Mouse (Mus musculus): Measurements from ENCODE around the gene Prelid1. TPM values are rescaled to one million over a fixed set of nuclear protein-coding genes. Genes with fewer than 3 reads are reported as not detected.

Gene Prelid1
- 427 and 446 TPM in 2 replicates for polyA plus RNA-seq (2015; fragmentation: Nextera tagmentation; extraction: Ambion mirVana)

GRCm38 (mm10) chr13:55319931-55320533 lies at the start of gene Prelid1:
Gene Prelid1 (plus strand): TSS chr13:55320500.
- Histone ChIP-seq H3K9me3 (no peaks in the 10 kb centered on the region), H3K9ac (peak within 1 kb of the TSS; percentile 98), H3K27me3 (no peaks in the 10 kb centered on the region), H3K4me2 (peak within 1 kb of the TSS; percentile 69), H3K4me3 (peak within 1 kb of the TSS; percentile 90), H3K4me1 (peaks cover 33% of the 10 kb centered on the region), H3K36me3 (peaks cover 66% of the 10 kb centered on the region), H3K27ac (peak within 1 kb of the TSS; percentile 87; the same call in 1 of the 2 replicates)
- ATAC-seq (ENCODE audit: insufficient number of reproducible peaks, low FRiP score, low TSS enrichment, low read depth), result no peak
- 70% methylated on average over 4 of the region's 4 CpGs for WGBS

GRCm38 (mm10) chr13:55277203-55277602 lies 43.1 kb upstream of the Prelid1 start:
- Histone ChIP-seq H3K4me2 (no peak overlapping the region), H3K36me3 (peaks cover 49% of the 10 kb centered on the region), H3K27me3 (no peaks in the 10 kb centered on the region), H3K27ac (no peak overlapping the region), H3K9ac (no peak overlapping the region), H3K9me3 (no peaks in the 10 kb centered on the region), H3K4me1 (no peaks in the 10 kb centered on the region), H3K4me3 (no peak overlapping the region)
- WGBS, result 80% methylated on average over 5 of the region's 5 CpGs
- ATAC-seq (ENCODE audit: insufficient number of reproducible peaks, low FRiP score, low TSS enrichment, low read depth), result no peak

DNA sequence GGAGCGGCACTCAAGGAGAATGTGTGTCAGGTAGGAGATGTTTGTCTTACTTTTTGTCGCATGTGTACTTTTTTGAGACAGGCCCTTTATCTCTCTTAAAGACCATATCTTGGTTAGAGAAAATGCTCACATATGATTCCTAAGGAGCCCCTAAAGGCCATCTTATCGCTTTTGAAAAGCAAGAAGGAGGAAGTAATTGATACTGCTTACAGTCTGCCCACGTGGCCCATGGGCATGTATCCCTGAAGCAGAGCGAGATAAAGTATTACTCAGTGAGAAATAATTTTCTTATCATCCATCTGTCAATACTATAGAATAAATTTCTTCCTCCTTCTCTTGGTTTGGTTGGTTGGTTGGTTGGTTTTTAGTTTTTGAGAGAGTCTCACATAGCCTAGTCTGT lies 42.7 kb upstream of the Prelid1 start:
- ATAC-seq (ENCODE audit: insufficient number of reproducible peaks, low FRiP score, low TSS enrichment, low read depth), result no peak
- Histone ChIP-seq H3K9me3 (no peaks in the 10 kb centered on the region), H3K9ac (no peak overlapping the region), H3K27me3 (no peaks in the 10 kb centered on the region), H3K27ac (no peak overlapping the region), H3K4me2 (no peak overlapping the region), H3K36me3 (peaks cover 51% of the 10 kb centered on the region), H3K4me3 (no peak overlapping the region), H3K4me1 (no peaks in the 10 kb centered on the region)
- WGBS, result 91% methylated on average over 5 of the region's 5 CpGs

- Histone ChIP-seq H3K9ac (no peak overlapping the region), H3K4me2 (no peak overlapping the region), H3K27ac (no peak overlapping the region), H3K9me3 (no peaks in the 10 kb centered on the region), H3K27me3 (no peaks in the 10 kb centered on the region), H3K36me3 (peaks cover 65% of the 10 kb centered on the region), H3K4me1 (no peaks in the 10 kb centered on the region), H3K4me3 (no peak overlapping the region)
- WGBS, result 81% methylated on average over 3 of the region's 3 CpGs
- ATAC-seq (ENCODE audit: insufficient number of reproducible peaks, low FRiP score, low TSS enrichment, low read depth), result no peak
Observed at GRCm38 (mm10) chr13:55288854-55289253, 31.4 kb upstream of the Prelid1 start.

DNA sequence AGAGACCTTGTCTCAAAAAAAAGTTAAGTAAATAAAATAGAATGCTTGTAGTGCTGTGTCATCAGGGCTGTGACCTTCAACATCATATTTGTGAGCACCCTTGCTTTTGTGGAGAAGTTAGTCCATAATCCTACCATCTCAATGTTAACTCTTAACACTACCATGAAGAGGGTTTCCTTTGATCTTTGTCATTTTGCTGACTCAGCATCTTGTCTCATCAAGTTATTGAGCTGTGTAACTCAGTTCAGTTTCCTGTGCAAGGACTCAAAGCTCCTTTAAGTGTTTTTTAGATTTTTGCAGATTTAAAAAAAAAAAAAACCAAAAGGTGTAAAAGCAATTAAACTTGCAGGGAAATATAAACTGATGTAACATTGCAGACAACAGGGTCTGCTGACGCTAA lies 23.5 kb upstream of the Prelid1 start:
- 81% methylated on average over 1 of the region's 1 CpGs for WGBS
- ATAC-seq (ENCODE audit: insufficient number of reproducible peaks, low FRiP score, low TSS enrichment, low read depth), result no peak
- H3K4me1 ChIP-seq, result no peaks in the 10 kb centered on the region
- no peak overlapping the region for H3K4me2 ChIP-seq
- no peaks in the 10 kb centered on the region for H3K27me3 ChIP-seq
- no peak overlapping the region for H3K4me3 ChIP-seq
- no peak overlapping the region for H3K27ac ChIP-seq
- no peak overlapping the region for H3K9ac ChIP-seq
- peaks cover 77% of the 10 kb centered on the region for H3K36me3 ChIP-seq
- no peaks in the 10 kb centered on the region for H3K9me3 ChIP-seq

DNA sequence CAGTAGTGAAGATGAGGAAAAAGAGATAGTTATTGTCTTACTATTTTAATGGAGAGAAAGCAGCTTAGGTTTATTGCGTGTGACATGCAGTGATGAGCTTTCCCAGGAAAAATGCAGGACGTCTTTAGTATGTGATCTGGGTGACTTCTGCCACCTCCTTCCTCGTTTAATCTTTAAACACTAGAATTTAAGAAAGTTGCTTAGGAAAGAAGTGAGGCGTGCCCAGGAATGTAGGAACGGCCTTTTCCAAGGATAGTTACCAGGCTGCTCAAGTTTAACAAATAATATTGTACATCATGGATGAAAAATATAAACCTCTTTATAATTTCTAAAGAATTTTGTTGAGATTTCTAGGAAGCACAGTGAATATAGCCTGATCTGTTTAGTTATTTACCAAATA lies 19.4 kb upstream of the Prelid1 start:
- peaks cover 81% of the 10 kb centered on the region for H3K36me3 ChIP-seq

GRCm38 (mm10) chr13:55312028-55312630 lies 8.2 kb upstream of the Prelid1 start:
- Histone ChIP-seq H3K4me3 (no peak overlapping the region), H3K36me3 (peaks cover 86% of the 10 kb centered on the region), H3K4me2 (no peak overlapping the region), H3K9ac (no peak overlapping the region), H3K27ac (no peak overlapping the region), H3K4me1 (no peaks in the 10 kb centered on the region), H3K9me3 (no peaks in the 10 kb centered on the region), H3K27me3 (no peaks in the 10 kb centered on the region)
- 90% methylated on average over 8 of the region's 8 CpGs for WGBS
- ATAC-seq (ENCODE audit: insufficient number of reproducible peaks, low FRiP score, low TSS enrichment, low read depth), result no peak

More for the DNA sequence above, 19.4 kb upstream of the Prelid1 start:
- no peak overlapping the region for H3K9ac ChIP-seq
- H3K27me3 ChIP-seq, result no peaks in the 10 kb centered on the region
- H3K4me1 ChIP-seq, result no peaks in the 10 kb centered on the region
- H3K4me2 ChIP-seq, result no peak overlapping the region
- 86% methylated on average over 5 of the region's 5 CpGs for WGBS
- no peak overlapping the region for H3K4me3 ChIP-seq
- H3K9me3 ChIP-seq, result no peaks in the 10 kb centered on the region
- no peak for ATAC-seq (ENCODE audit: insufficient number of reproducible peaks, low FRiP score, low TSS enrichment, low read depth)
- no peak overlapping the region for H3K27ac ChIP-seq

DNA sequence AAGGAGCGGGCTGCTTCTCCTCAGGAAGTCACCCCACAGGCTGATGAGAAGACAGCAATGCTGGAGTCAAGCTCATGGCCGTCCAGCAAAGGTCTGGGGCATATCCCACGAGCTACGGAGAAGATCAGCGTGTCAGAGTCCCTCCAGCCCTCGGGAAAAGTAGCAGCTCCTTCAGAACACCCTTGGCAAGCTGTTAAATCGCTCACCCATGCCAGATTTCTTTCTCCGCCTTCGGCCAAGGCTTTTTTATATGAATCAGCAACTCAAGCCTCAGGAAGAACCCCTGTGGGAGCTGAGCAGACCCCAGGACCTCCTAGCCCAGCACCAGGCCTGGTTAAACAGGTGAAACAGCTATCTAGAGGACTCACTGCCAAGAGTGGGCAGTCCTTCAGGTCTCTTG lies 7.2 kb upstream of the Prelid1 start:
- no peaks in the 10 kb centered on the region for H3K4me1 ChIP-seq
- no peaks in the 10 kb centered on the region for H3K27me3 ChIP-seq
- 90% methylated on average over 9 of the region's 9 CpGs for WGBS
- H3K9me3 ChIP-seq, result no peaks in the 10 kb centered on the region
- peak overlapping the region; percentile 18; the same call in 1 of the 2 replicates for H3K27ac ChIP-seq
- H3K36me3 ChIP-seq, result peaks cover 82% of the 10 kb centered on the region
- no peak overlapping the region for H3K4me3 ChIP-seq
- ATAC-seq (ENCODE audit: insufficient number of reproducible peaks, low FRiP score, low TSS enrichment, low read depth), result no peak
- H3K4me2 ChIP-seq, result no peak overlapping the region
- no peak overlapping the region for H3K9ac ChIP-seq

DNA sequence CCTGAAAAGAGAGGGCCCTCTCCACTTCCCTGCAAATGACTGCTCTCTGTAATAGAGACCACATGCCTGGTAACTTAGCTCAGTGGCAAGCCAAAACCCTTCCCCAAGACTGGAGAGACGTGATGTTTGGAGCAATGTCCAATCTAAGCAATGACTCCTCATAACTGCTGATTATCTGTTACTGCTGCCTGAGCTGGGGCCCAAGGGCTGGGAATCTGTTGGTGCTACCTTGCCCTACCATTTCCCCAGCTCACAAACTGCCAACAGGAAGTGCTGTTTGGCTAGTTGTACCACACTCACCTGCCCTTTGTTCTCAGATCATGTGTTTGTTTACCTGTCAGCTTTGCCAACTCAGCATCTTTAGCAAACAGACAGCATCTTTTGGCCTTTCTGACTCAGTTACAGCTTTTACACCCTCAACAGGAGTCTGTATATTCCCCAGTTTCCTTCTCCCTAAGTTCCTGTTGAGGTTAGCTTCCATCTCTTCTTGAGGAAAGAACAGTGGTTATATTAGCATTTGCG lies 5.3 kb upstream of the Prelid1 start:
- Histone ChIP-seq H3K27ac (no peak overlapping the region), H3K4me3 (no peak overlapping the region), H3K27me3 (no peaks in the 10 kb centered on the region), H3K9me3 (no peaks in the 10 kb centered on the region), H3K9ac (no peak overlapping the region), H3K36me3 (peaks cover 93% of the 10 kb centered on the region), H3K4me1 (peaks cover 2% of the 10 kb centered on the region; the same call in 1 of the 2 replicates), H3K4me2 (no peak overlapping the region)
- ATAC-seq (ENCODE audit: insufficient number of reproducible peaks, low FRiP score, low TSS enrichment, low read depth), result no peak
- 67% methylated on average over 2 of the region's 2 CpGs for WGBS

GRCm38 (mm10) chr13:55318351-55318750 lies 1.9 kb upstream of the Prelid1 start:
- no peak for ATAC-seq (ENCODE audit: insufficient number of reproducible peaks, low FRiP score, low TSS enrichment, low read depth)
- Histone ChIP-seq H3K4me1 (peaks cover 22% of the 10 kb centered on the region), H3K36me3 (peaks cover 70% of the 10 kb centered on the region), H3K27me3 (no peaks in the 10 kb centered on the region), H3K4me3 (no peak overlapping the region), H3K9ac (no peak overlapping the region), H3K9me3 (no peaks in the 10 kb centered on the region), H3K4me2 (no peak overlapping the region), H3K27ac (no peak overlapping the region)
- WGBS, result 77% methylated on average over 3 of the region's 3 CpGs

GRCm38 (mm10) chr13:55321434-55322129 lies 1.3 kb downstream of the Prelid1 start, which contains the start of gene Rab24:
Gene Rab24 (minus strand): TSS chr13:55321946.
- ATAC-seq (ENCODE audit: insufficient number of reproducible peaks, low FRiP score, low TSS enrichment, low read depth), result peak; percentile 84
- no peaks in the 10 kb centered on the region for H3K27me3 ChIP-seq
- H3K36me3 ChIP-seq, result peaks cover 67% of the 10 kb centered on the region
- under 1% methylated on average over 73 of the region's 73 CpGs for whole genome bisulfite sequencing
- H3K4me1 ChIP-seq, result peaks cover 38% of the 10 kb centered on the region
- H3K4me2 ChIP-seq, result peak within 1 kb of the TSS; percentile 69
- peak within 1 kb of the TSS; percentile 98 for H3K9ac ChIP-seq
- H3K4me3 ChIP-seq, result peak within 1 kb of the TSS; percentile 90
- peak within 1 kb of the TSS; percentile 87 for H3K27ac ChIP-seq
- no peaks in the 10 kb centered on the region for H3K9me3 ChIP-seq
